Comparison of ENCODE assay signal across 18 mouse cellular contexts in genomic region chr9:9854791-9855190, GRCm38 (mm10).
DNase-seq lines count a peak whose midpoint lies in the region; ATAC-seq and TF ChIP-seq lines count a peak whose summit lies in the region.
"Had no signal": no experiment of that assay in that cellular context is flagged by ENCODE, and none has a peak within 500 bp of the region (broad histone marks: within the 10 kb centered on the region; RNA-seq: fewer than 3 reads in every experiment).

No protein-coding gene starts in this region.

- no peaks in the 10 kb centered on the region for H3K27me3 ChIP-seq in hindbrain, embryonic 11.5 days (ENCODE audit: control insufficient read depth, insufficient read depth, low read length)
- H3K27me3 ChIP-seq in hindbrain, embryonic 14.5 days (ENCODE audit: control insufficient read depth, insufficient read depth, low read length), result no peaks in the 10 kb centered on the region
- H3K27me3 ChIP-seq: embryonic facial prominence, embryonic 13.5 days; forebrain, embryonic 13.5 days; forebrain, embryonic 15.5 days had no signal

- H3K4me1 ChIP-seq in hindbrain, embryonic 11.5 days (replicated peaks; ENCODE audit: control insufficient read depth, insufficient read depth, low read length), result no peaks in the 10 kb centered on the region
- no peaks in the 10 kb centered on the region for H3K4me1 ChIP-seq in hindbrain, embryonic 14.5 days (replicated peaks; ENCODE audit: control insufficient read depth, insufficient read depth, low read length)
- H3K4me1 ChIP-seq in olfactory bulb, adult 2 months (ENCODE audit: control insufficient read depth, insufficient read depth, low read length), result no peaks in the 10 kb centered on the region
- H3K4me1 ChIP-seq: embryonic facial prominence, embryonic 13.5 days; forebrain, embryonic 15.5 days had no signal

- no peaks in the 10 kb centered on the region for H3K36me3 ChIP-seq in hindbrain, embryonic 11.5 days (ENCODE audit: control insufficient read depth, insufficient read depth, low read length)
- H3K36me3 ChIP-seq in hindbrain, embryonic 14.5 days (replicated peaks; ENCODE audit: control insufficient read depth, insufficient read depth), result no peaks in the 10 kb centered on the region
- H3K36me3 ChIP-seq: embryonic facial prominence, embryonic 13.5 days; forebrain, embryonic 15.5 days had no signal

- H3K9me3 ChIP-seq in hindbrain, embryonic 11.5 days (ENCODE audit: control insufficient read depth, low read length), result no peaks in the 10 kb centered on the region
- H3K9me3 ChIP-seq in hindbrain, embryonic 14.5 days (ENCODE audit: control insufficient read depth, low read length), result no peaks in the 10 kb centered on the region
- H3K9me3 ChIP-seq: embryonic facial prominence, embryonic 13.5 days; forebrain, embryonic 13.5 days; forebrain, embryonic 15.5 days had no signal

- no peak for TF ChIP-seq POLR2A in olfactory bulb, adult 2 months (IDR thresholded peaks at IDR 0.05; ENCODE audit: insufficient read depth, low read depth, low read length)

- 46% methylated on average over 1 of the region's 1 CpGs for WGBS in hindbrain, embryonic 11.5 days
- whole genome bisulfite sequencing in hindbrain, embryonic 14.5 days, result 33% methylated on average over 1 of the region's 1 CpGs
- WGBS in olfactory bulb, adult 2 months, result 24% methylated on average over 1 of the region's 1 CpGs

- no peak for TF ChIP-seq CTCF in olfactory bulb, adult 2 months (IDR thresholded peaks at IDR 0.05; ENCODE audit: insufficient read depth, low read depth, low read length)

- H3K27ac ChIP-seq in hindbrain, embryonic 11.5 days (ENCODE audit: low read depth, low read length), result no peak overlapping the region
- H3K27ac ChIP-seq in hindbrain, embryonic 14.5 days, result no peak overlapping the region
- 0 out of 2 replicates have a peak overlapping the region, but pooled peaks have one; percentile 66 for H3K27ac ChIP-seq in olfactory bulb, adult 2 months (ENCODE audit: insufficient read depth, low read depth, low read length)
- H3K27ac ChIP-seq: embryonic facial prominence, embryonic 13.5 days; forebrain, embryonic 13.5 days; forebrain, embryonic 15.5 days had no signal

- H3K4me3 ChIP-seq in hindbrain, embryonic 11.5 days (ENCODE audit: low read depth, low read length), result no peak overlapping the region
- H3K4me3 ChIP-seq in hindbrain, embryonic 14.5 days (replicated peaks; ENCODE audit: low read length), result no peak overlapping the region
- H3K4me3 ChIP-seq in olfactory bulb, adult 2 months (ENCODE audit: insufficient read depth, low read depth, low read length), result no peak overlapping the region
- H3K4me3 ChIP-seq: embryonic facial prominence, embryonic 13.5 days; forebrain, embryonic 13.5 days; forebrain, embryonic 15.5 days had no signal

- no peak for DNase-seq in hindbrain, embryonic 11.5 days (ENCODE audit: low spot score)
- no peak for DNase-seq in hindbrain, embryonic 14.5 days (ENCODE audit: low spot score)
- DNase-seq in retina, postnatal 1 day, result peak; percentile 56
- DNase-seq in left cerebral cortex, adult 8-10 months (ENCODE audit: low spot score in 2 of 2), result no peak
- DNase-seq in left cerebral cortex, postnatal 14 days (ENCODE audit: low spot score in 2 of 2), result no peak
- DNase-seq: adrenal gland, adult 2 months; adrenal gland, postnatal 10 days; adrenal gland, postnatal 25 days; cerebellum, adult 11-12 months; cerebellum, adult 2 months; cerebellum, adult 9-10 months; cerebellum, postnatal 10 days; cerebellum, postnatal 25 days; forebrain, postnatal 0 days had no signal

- H3K9ac ChIP-seq in hindbrain, embryonic 11.5 days (ENCODE audit: low read depth, low read length), result no peak overlapping the region
- H3K9ac ChIP-seq in hindbrain, embryonic 14.5 days, result no peak overlapping the region
- H3K9ac ChIP-seq: embryonic facial prominence, embryonic 13.5 days; forebrain, embryonic 13.5 days; forebrain, embryonic 15.5 days; forebrain, postnatal 0 days had no signal

- intact Hi-C loops in left cerebral cortex, postnatal 14 days (cut with DNase I), result no loop called here

- H3K4me2 ChIP-seq in hindbrain, embryonic 11.5 days (replicated peaks; ENCODE audit: low read depth, low read length), result no peak overlapping the region
- no peak overlapping the region for H3K4me2 ChIP-seq in hindbrain, embryonic 14.5 days (replicated peaks)
- H3K4me2 ChIP-seq: embryonic facial prominence, embryonic 13.5 days; forebrain, embryonic 13.5 days; forebrain, embryonic 15.5 days had no signal

- ATAC-seq in hindbrain, embryonic 11.5 days (ENCODE audit: low FRiP score), result peak; percentile 49; the same call in 1 of the 2 replicates
- no peak for ATAC-seq in hindbrain, embryonic 14.5 days (ENCODE audit: low FRiP score)
- ATAC-seq: forebrain, embryonic 13.5 days; forebrain, embryonic 15.5 days; forebrain, postnatal 0 days had no signal
